Mouse (Mus musculus) left cerebral cortex, adult 2 months (tissue): ENCODE data around the gene Ets2. TPM values are rescaled to one million over a fixed set of nuclear protein-coding genes. Genes with fewer than 3 reads are reported as not detected.

Experiments
- DNase-seq, 2 experiments: peaks; one replicate each; pipeline ENCODE4 v3.0.0; 2021 to 2022; ENCODE audit warnings: low spot score in 2 of 2, mixed read lengths in 1 of 2; ENCODE audit errors: extremely low spot score in 1 of 2
- H3K27ac ChIP-seq: fragments of 200-600 bp; 2 replicates; pipeline ENCODE4 v1.8.1; 2022
- H3K4me3 ChIP-seq: fragments of 200-600 bp; 2 replicates; pipeline ENCODE4 v1.8.1; 2022
- CTCF ChIP-seq: fragments of 200-600 bp; IDR thresholded peaks from 2 replicates; pipeline ENCODE4 v1.8.1; 2022; ENCODE audit warnings: antibody characterized with exemption, mild to moderate bottlenecking, moderate library complexity
- intact Hi-C: fragments of 180-260 bp; cut with DNase I; formaldehyde crosslinking; loops from one replicate; pipeline ENCODE4 v1.15.1; 2025
- long read RNA-seq, 2 experiments: library from polyadenylated mRNA; stranded (forward); transcript quantifications; one replicate each; pipeline ENCODE4 v2.0.0; 2021; ENCODE audit warnings: borderline mapping rate in 2 of 2
- total RNA-seq, 2 experiments: library from RNA; stranded (reverse); gene quantifications; 2 replicates each; pipeline ENCODE4 v1.2.3; 2021

Gene Ets2
- total RNA-seq, result 10 to 100 TPM; 83.2 to 85.1 TPM
- long read RNA-seq, experiment 1, transcript Ets2-201 (10 exons, 3,890 nt), result major isoform, 33 of 40 reads
- long read RNA-seq, experiment 1, partial matches to known transcripts, result 1 of 40 reads
- long read RNA-seq, experiment 1, other reads (novel, unspliced or antisense), result 1 of 40 reads
- long read RNA-seq, experiment 2, transcript Ets2-201 (10 exons, 3,890 nt), result major isoform, 23 of 30 reads
- long read RNA-seq, experiment 2, partial matches to known transcripts, result 3 of 30 reads
- long read RNA-seq, experiment 2, other reads (novel, unspliced or antisense), result 1 of 30 reads

- Histone ChIP-seq H3K4me3 (peak within 1 kb of the TSS; percentile 91), H3K27ac (peak within 1 kb of the TSS; percentile 99)
- intact Hi-C loops, result loop anchor here (1.0 to 5.0 kb wide), 4 partner anchors 55 to 243 kb away; no protein-coding TSS in a partner anchor
- peak; percentile 89 to 92 for DNase-seq
- TF ChIP-seq CTCF, result peak; percentile 99
Observed at GRCm38 (mm10) chr16:95701802-95702561, at the start of gene Ets2. Gene Ets2 (plus strand): TSS chr16:95702075.

DNA sequence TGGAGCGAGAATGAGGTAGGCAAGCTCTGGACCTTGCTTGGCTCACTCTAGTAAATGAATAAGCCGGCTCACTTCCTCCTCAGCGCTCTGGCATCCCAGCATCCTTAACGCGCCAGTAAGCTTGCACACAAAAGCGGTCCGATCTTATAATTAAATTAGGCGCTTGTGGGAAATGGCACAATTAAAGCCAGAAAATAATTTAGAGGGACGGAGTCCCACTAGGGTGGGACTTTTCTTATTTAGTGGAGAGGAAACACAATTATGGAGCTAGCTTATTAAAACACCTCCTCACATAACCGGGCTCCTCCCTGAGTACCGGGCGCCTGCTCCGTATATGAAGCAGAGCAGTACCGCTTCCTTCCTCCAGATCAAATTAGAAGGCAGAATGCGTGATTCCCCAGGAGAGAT is 47.7 kb upstream of the Ets2 start:
- intact Hi-C loops, result no loop called here

DNA sequence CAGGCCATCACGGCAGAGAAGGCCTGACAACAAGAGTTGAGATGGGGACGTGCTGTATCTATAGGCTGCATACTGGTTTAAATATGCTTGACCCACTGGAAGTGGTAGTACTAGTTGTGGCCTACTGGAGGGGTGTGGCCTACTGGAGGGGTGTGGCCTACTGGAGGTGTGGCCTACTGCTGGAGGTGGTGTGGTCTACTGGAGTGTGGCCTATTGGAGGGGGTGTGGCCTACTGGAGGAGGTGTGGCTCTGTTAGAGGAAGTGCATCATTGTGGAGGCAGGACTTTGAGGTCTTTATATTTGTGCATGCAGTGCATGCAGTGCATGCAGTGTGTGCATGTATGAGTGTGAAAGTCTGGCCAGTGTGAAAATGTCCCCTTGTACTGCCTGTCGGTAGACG is 45.3 kb upstream of the Ets2 start:
- TF ChIP-seq CTCF, result no peak
- no peak overlapping the region for H3K4me3 ChIP-seq
- no peak overlapping the region for H3K27ac ChIP-seq
- intact Hi-C loops, result no loop called here
- DNase-seq, result no peak

More for the DNA sequence above, 47.7 kb upstream of the Ets2 start:
- TF ChIP-seq CTCF, result peak; percentile 10
- peak overlapping the region; percentile 43 for H3K4me3 ChIP-seq
- no peak overlapping the region for H3K27ac ChIP-seq
- DNase-seq, result peak; percentile 13 to 16

DNA sequence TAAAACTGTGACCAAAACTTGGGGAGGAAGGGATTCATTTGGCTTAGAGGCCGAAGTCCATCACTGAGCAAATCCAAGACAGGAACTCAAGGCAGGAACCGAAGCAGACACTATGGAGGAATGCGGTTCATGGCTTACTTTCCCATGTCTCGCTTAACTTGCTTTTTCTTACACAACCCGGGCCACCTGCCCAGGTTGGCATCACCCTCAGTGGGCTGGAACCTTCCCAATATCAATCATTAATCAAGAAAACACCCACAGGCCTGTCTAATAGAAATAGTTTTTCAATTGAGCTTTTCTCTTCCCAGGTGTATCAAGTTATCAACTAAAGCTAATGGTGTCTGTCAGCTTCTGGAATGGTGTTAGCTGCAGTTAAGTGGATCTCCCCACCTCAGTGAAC is 44.7 kb upstream of the Ets2 start:
- no peak for TF ChIP-seq CTCF
- Histone ChIP-seq H3K4me3 (no peak overlapping the region), H3K27ac (no peak overlapping the region)
- intact Hi-C loops, result no loop called here
- no peak for DNase-seq

DNA sequence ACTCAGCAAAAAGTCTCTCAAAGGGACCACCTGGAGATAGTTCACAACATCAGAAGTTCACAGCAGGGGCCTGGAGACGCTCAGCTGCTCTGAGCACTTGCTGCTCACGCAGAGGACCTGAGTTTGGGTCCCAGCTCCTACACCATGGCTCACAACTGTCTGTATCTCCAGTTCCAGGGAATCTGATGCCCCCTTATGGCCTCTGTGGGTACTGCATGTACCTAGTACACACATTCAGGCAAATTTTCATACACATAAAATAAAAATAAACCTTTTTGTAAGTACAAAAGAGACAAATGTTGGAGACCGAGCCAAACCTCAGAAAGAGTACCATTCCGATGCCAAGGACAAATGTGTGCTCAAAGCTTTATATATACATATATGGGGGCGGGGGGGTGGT is 44.1 kb upstream of the Ets2 start:
- peak; percentile 36 for TF ChIP-seq CTCF
- intact Hi-C loops, result no loop called here
- H3K4me3 ChIP-seq, result no peak overlapping the region
- no peak overlapping the region for H3K27ac ChIP-seq
- DNase-seq, result no peak

GRCm38 (mm10) chr16:95658836-95659430 is 42.9 kb upstream of the Ets2 start:
- Histone ChIP-seq H3K4me3 (no peak overlapping the region), H3K27ac (no peak overlapping the region)
- DNase-seq, result peak in 1 of 2 experiments; percentile 52
- peak; percentile 80 for TF ChIP-seq CTCF
- intact Hi-C loops, result no loop called here

GRCm38 (mm10) chr16:95659461-95659860 is 42.4 kb upstream of the Ets2 start:
- no peak for TF ChIP-seq CTCF
- no peak for DNase-seq
- Histone ChIP-seq H3K27ac (no peak overlapping the region), H3K4me3 (no peak overlapping the region)
- intact Hi-C loops, result no loop called here

- intact Hi-C loops, result no loop called here
- H3K27ac ChIP-seq, result no peak overlapping the region
- DNase-seq, result no peak
- TF ChIP-seq CTCF, result no peak
- no peak overlapping the region for H3K4me3 ChIP-seq
Observed at GRCm38 (mm10) chr16:95660909-95661308, 41.0 kb upstream of the Ets2 start.

DNA sequence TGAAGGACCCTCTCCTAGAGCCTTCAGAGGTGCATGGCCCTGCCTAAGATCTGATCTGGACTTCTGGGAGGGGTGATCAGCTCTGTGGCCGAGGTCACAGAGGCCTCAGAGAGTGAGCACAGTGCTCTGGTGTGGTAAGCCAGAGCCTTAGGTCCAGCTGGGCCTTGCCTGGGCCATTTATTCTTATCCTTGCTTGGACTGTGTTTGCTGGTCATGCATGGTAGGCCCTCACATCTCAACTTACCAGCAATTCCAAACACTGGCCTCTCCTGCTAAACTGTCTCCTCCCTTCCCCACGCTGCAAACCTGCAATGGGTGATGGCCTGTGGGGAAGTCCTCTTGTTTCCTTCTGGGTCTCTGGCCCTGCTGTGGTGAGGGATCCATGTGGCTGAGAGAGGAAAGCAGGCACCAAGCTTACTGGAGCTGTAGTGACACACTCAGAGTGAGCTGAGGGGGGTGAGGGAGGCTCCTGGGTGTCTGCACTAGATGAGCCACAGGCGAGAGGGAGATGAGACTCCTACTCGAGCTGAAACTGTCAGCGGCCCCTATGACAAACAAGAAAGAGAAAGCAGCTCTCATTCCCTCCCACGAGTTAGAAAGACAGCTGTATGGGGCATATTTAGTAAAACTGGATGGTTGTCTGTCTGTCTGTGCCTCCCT is 36.3 kb upstream of the Ets2 start:
- Histone ChIP-seq H3K27ac (no peak overlapping the region), H3K4me3 (no peak overlapping the region)
- no peak for TF ChIP-seq CTCF
- intact Hi-C loops, result loop anchor here (2.0 kb wide), 1 partner anchor 31 kb away; no protein-coding TSS in a partner anchor
- DNase-seq, result peak; percentile 15 to 32

DNA sequence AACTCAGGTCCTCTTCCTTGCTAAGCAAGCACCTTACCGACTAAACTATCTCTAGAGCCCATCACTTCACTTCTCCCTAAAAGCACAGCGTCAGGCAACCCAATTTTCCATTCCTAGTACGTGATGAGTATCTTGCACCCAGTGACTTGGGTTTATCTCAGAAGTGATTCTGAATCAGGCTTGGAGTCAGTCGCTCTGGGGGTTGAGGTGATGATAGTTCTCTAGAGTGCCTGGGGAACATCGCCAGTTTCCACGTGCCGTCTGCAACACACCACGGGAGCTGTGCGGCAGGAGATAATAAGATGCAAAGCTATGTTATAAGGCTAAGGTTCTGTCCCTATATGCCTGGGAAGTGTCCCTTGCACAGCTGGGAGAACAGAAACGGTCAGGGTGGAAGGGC is 35.6 kb upstream of the Ets2 start:
- Histone ChIP-seq H3K27ac (no peak overlapping the region), H3K4me3 (no peak overlapping the region)
- peak in 1 of 2 experiments; percentile 13 for DNase-seq
- intact Hi-C loops, result loop anchor here (2.0 kb wide), 1 partner anchor 31 kb away; no protein-coding TSS in a partner anchor
- no peak for TF ChIP-seq CTCF

DNA sequence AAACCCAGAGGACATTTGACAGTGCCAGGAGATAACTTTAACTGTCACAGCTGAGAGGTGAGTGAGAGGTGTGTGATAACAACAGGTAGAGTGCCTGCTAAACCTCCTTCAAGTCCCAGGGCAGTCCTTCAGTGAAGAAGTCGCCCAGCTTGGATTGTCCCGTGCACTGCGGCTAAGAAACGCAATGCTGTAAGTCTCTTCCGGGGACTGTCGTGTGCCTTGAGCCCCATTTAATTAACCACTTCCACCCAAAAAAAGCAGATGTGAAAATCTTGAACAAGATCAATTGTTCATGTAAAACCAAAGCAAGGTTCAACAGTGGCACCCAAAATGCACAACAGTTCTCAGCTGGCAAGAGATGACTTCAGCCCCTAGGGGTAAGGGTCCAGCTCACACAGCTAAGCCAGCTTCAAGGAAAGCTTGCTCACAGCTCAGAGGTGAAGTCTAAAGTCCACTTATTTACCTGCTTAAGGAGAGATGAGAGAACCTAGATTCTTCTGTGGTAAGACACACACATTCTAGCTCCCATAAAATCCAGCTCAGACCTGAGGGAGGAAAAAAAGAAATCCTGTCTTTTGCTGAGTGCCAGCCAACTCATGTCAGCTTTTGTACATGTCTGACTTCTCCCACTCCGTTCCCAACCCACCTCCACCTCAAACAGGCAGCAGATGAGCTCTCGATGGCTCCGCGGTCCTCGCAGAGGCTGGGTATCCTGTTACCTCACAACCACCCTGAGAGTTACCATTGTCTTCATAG is 34.3 kb upstream of the Ets2 start:
- intact Hi-C loops, result loop anchor here (2.0 kb wide), 1 partner anchor 29 kb away; no protein-coding TSS in a partner anchor
- no peak overlapping the region for H3K4me3 ChIP-seq
- TF ChIP-seq CTCF, result no peak
- no peak overlapping the region for H3K27ac ChIP-seq
- no peak for DNase-seq
